30 mouse cellular contexts compared by ENCODE assay signal in genomic region chr1:65040806-65041205, GRCm38 (mm10). TPM values are rescaled to one million over a fixed set of nuclear protein-coding genes. Genes with fewer than 3 reads are reported as not detected.
DNase-seq lines count a peak whose midpoint lies in the region; ATAC-seq and TF ChIP-seq lines count a peak whose summit lies in the region.
"Had no signal": no experiment of that assay in that cellular context is flagged by ENCODE, and none has a peak within 500 bp of the region (broad histone marks: within the 10 kb centered on the region; RNA-seq: fewer than 3 reads in every experiment).

No protein-coding gene starts in this region.

- WGBS in hindbrain, embryonic 14.5 days, result 74% methylated on average over 6 of the region's 6 CpGs
- WGBS in hindbrain, embryonic 16.5 days, result 74% methylated on average over 6 of the region's 6 CpGs
- WGBS in midbrain, postnatal 0 days, result 82% methylated on average over 6 of the region's 6 CpGs

- H3K36me3 ChIP-seq in ES-Bruce4 (ENCODE audit: control insufficient read depth, insufficient read depth, low read length, poor library complexity, severe bottlenecking), result no peaks in the 10 kb centered on the region
- no peaks in the 10 kb centered on the region for H3K36me3 ChIP-seq in hindbrain, embryonic 14.5 days (replicated peaks; ENCODE audit: control insufficient read depth, insufficient read depth)
- H3K36me3 ChIP-seq in hindbrain, embryonic 16.5 days (ENCODE audit: control insufficient read depth, insufficient read depth, low read length), result no peaks in the 10 kb centered on the region
- H3K36me3 ChIP-seq in midbrain, postnatal 0 days (ENCODE audit: insufficient read depth, low read length), result no peaks in the 10 kb centered on the region
- H3K36me3 ChIP-seq: embryonic facial prominence, embryonic 10.5 days; G1E; limb, embryonic 15.5 days; liver, embryonic 15.5 days; midbrain, embryonic 10.5 days had no signal

- H3K4me3 ChIP-seq in ES-Bruce4 (ENCODE audit: low read depth, low read length), result no peak overlapping the region
- H3K4me3 ChIP-seq in hindbrain, embryonic 14.5 days (replicated peaks; ENCODE audit: low read length), result no peak overlapping the region
- H3K4me3 ChIP-seq in hindbrain, embryonic 16.5 days (ENCODE audit: low read length), result no peak overlapping the region
- H3K4me3 ChIP-seq in midbrain, postnatal 0 days (ENCODE audit: low read depth, low read length), result no peak overlapping the region
- H3K4me3 ChIP-seq: embryonic facial prominence, embryonic 10.5 days; heart, adult 2 months; limb, embryonic 15.5 days; liver, embryonic 15.5 days; midbrain, embryonic 10.5 days had no signal

- H3K27ac ChIP-seq in ES-Bruce4 (ENCODE audit: insufficient read depth, low read length), result 0 out of 2 replicates have a peak overlapping the region, but pooled peaks have one; percentile 1
- no peak overlapping the region for H3K27ac ChIP-seq in hindbrain, embryonic 14.5 days
- H3K27ac ChIP-seq in hindbrain, embryonic 16.5 days (ENCODE audit: low read depth, low read length), result no peak overlapping the region
- H3K27ac ChIP-seq in midbrain, postnatal 0 days (ENCODE audit: low read depth, low read length), result no peak overlapping the region
- H3K27ac ChIP-seq: embryonic facial prominence, embryonic 10.5 days; heart, adult 2 months; hindbrain, postnatal 0 days; limb, embryonic 15.5 days; liver, embryonic 15.5 days; midbrain, embryonic 10.5 days had no signal

- peak; percentile 91 for DNase-seq in ES-CJ7 (ENCODE audit: low read depth, low spot score)
- peak; percentile 93 for DNase-seq in adrenal gland, adult 2 months
- DNase-seq in ovary, postnatal 14 days (ENCODE audit: low spot score), result peak; percentile 45
- DNase-seq in hindbrain, embryonic 14.5 days (ENCODE audit: low spot score), result no peak
- no peak for DNase-seq in midbrain, postnatal 0 days (ENCODE audit: low spot score)
- DNase-seq: cerebellum, adult 8-10 months; gastrocnemius, postnatal 14 days; heart, adult 2 months; heart, postnatal 4 days; layer of hippocampus, postnatal 36 days; right cerebral cortex, postnatal 14 days; thymus, postnatal 25 days had no signal

- peak; percentile 83 for TF ChIP-seq EP300 in ES-Bruce4 (IDR thresholded peaks at IDR 0.05; ENCODE audit: insufficient read depth, low read depth, low read length)

- H3K9ac ChIP-seq in ES-Bruce4 (ENCODE audit: low read depth, poor library complexity, severe bottlenecking), result no peak overlapping the region
- H3K9ac ChIP-seq in hindbrain, embryonic 14.5 days, result no peak overlapping the region
- H3K9ac ChIP-seq in hindbrain, embryonic 16.5 days (ENCODE audit: low read depth, low read length), result no peak overlapping the region
- H3K9ac ChIP-seq in midbrain, postnatal 0 days (replicated peaks; ENCODE audit: low read length, poor library complexity, severe bottlenecking), result no peak overlapping the region
- H3K9ac ChIP-seq: limb, embryonic 15.5 days; liver, embryonic 15.5 days had no signal

- H3K9me3 ChIP-seq in ES-Bruce4 (replicated peaks; ENCODE audit: control insufficient read depth, insufficient read depth, low read length, poor library complexity, severe bottlenecking), result no peaks in the 10 kb centered on the region; the same call in 1 of the 2 replicates
- H3K9me3 ChIP-seq in hindbrain, embryonic 14.5 days (ENCODE audit: control insufficient read depth, low read length), result no peaks in the 10 kb centered on the region
- H3K9me3 ChIP-seq in hindbrain, embryonic 16.5 days (ENCODE audit: control insufficient read depth, low read length), result no peaks in the 10 kb centered on the region
- no peaks in the 10 kb centered on the region for H3K9me3 ChIP-seq in midbrain, postnatal 0 days (ENCODE audit: low read length)
- H3K9me3 ChIP-seq: embryonic facial prominence, embryonic 10.5 days; G1E; limb, embryonic 15.5 days; liver, embryonic 15.5 days; midbrain, embryonic 10.5 days had no signal

- no peaks in the 10 kb centered on the region for H3K27me3 ChIP-seq in ES-Bruce4 (ENCODE audit: control insufficient read depth, insufficient read depth, low read length, poor library complexity, severe bottlenecking)
- no peaks in the 10 kb centered on the region for H3K27me3 ChIP-seq in hindbrain, embryonic 14.5 days (ENCODE audit: control insufficient read depth, insufficient read depth, low read length)
- H3K27me3 ChIP-seq in hindbrain, embryonic 16.5 days (replicated peaks; ENCODE audit: control insufficient read depth, insufficient read depth, low read length), result no peaks in the 10 kb centered on the region
- H3K27me3 ChIP-seq in midbrain, postnatal 0 days (ENCODE audit: insufficient read depth, low read length), result no peaks in the 10 kb centered on the region
- H3K27me3 ChIP-seq: limb, embryonic 15.5 days; liver, embryonic 15.5 days had no signal

- ATAC-seq in hindbrain, embryonic 14.5 days (ENCODE audit: low FRiP score), result no peak
- no peak for ATAC-seq in hindbrain, embryonic 16.5 days
- ATAC-seq in midbrain, postnatal 0 days (ENCODE audit: low FRiP score), result no peak
- ATAC-seq: forebrain, embryonic 14.5 days; hindbrain, postnatal 0 days; intestine, postnatal 0 days had no signal

- peaks cover 2% of the 10 kb centered on the region for H3K4me1 ChIP-seq in ES-Bruce4 (ENCODE audit: control insufficient read depth, insufficient read depth, low read length)
- H3K4me1 ChIP-seq in hindbrain, embryonic 14.5 days (replicated peaks; ENCODE audit: control insufficient read depth, insufficient read depth, low read length), result no peaks in the 10 kb centered on the region
- no peaks in the 10 kb centered on the region for H3K4me1 ChIP-seq in hindbrain, embryonic 16.5 days (ENCODE audit: control insufficient read depth, insufficient read depth, low read depth, low read length)
- H3K4me1 ChIP-seq in midbrain, postnatal 0 days (ENCODE audit: insufficient read depth, low read length), result no peaks in the 10 kb centered on the region
- H3K4me1 ChIP-seq: limb, embryonic 15.5 days; liver, embryonic 15.5 days; midbrain, embryonic 10.5 days had no signal

- TF ChIP-seq POLR2A in ES-Bruce4 (IDR thresholded peaks at IDR 0.05; ENCODE audit: insufficient read depth, low read length), result no peak

- no peak overlapping the region for H3K4me2 ChIP-seq in hindbrain, embryonic 14.5 days (replicated peaks)
- no peak overlapping the region for H3K4me2 ChIP-seq in hindbrain, embryonic 16.5 days (ENCODE audit: low read length)
- H3K4me2 ChIP-seq in midbrain, postnatal 0 days (ENCODE audit: low read depth, low read length, poor library complexity, severe bottlenecking), result no peak overlapping the region
- H3K4me2 ChIP-seq: limb, embryonic 15.5 days; liver, embryonic 15.5 days had no signal

- TF ChIP-seq CTCF in ES-Bruce4 (IDR thresholded peaks at IDR 0.05; ENCODE audit: low read depth, low read length), result no peak
- TF ChIP-seq CTCF in midbrain, postnatal 0 days (IDR thresholded peaks at IDR 0.05), result no peak

RNA-seq across cellular contexts. Expression of gene Akr1cl, which starts 8.2 kb away (rescaled TPM):
- polyA plus RNA-seq in ES-Bruce4 (2011; ENCODE audit: insufficient read depth, insufficient read length, low read depth, missing spikeins), result not detected in 2 replicates
- total RNA-seq in adrenal gland, adult 2 months (2021), result 100 to 1,000 TPM; 844 to 986 TPM
- polyA plus RNA-seq in adrenal gland, adult 2 months (2012; rRNA removed), result 169 and 242 TPM in 2 replicates
- polyA plus RNA-seq in hindbrain, embryonic 14.5 days (2014; fragmentation: Nextera tagmentation; extraction: Ambion mirVana), result not detected in 2 replicates
- not detected in 2 replicates for polyA plus RNA-seq in hindbrain, embryonic 16.5 days (2015; fragmentation: Nextera tagmentation; extraction: Ambion mirVana)
- not detected in 2 replicates for total RNA-seq in midbrain, postnatal 0 days (2014; rRNA removed)
- not detected in 2 replicates for polyA plus RNA-seq in midbrain, postnatal 0 days (2015; fragmentation: Nextera tagmentation; extraction: Ambion mirVana)
- total RNA-seq: common myeloid progenitor, adult 5-6 weeks; gastrocnemius, postnatal 14 days; heart, adult 2 months; hindbrain, postnatal 0 days; layer of hippocampus, postnatal 36 days; left cerebral cortex, postnatal 36 days had no signal
- polyA plus RNA-seq: forebrain, embryonic 14.5 days; G1E; neural tube, embryonic 11.5 days had no signal

RNA-seq across cellular contexts. Expression of gene Cryge, which starts 10.1 kb away (rescaled TPM):
- polyA plus RNA-seq in ES-Bruce4 (2011; ENCODE audit: insufficient read depth, insufficient read length, low read depth, missing spikeins), result not detected in 2 replicates
- not detected for total RNA-seq in adrenal gland, adult 2 months (2021)
- 0.65 TPM in 1 of 2 replicates, not detected in the other for polyA plus RNA-seq in adrenal gland, adult 2 months (2012; rRNA removed)
- polyA plus RNA-seq in hindbrain, embryonic 14.5 days (2014; fragmentation: Nextera tagmentation; extraction: Ambion mirVana), result not detected in 2 replicates
- not detected in 2 replicates for polyA plus RNA-seq in hindbrain, embryonic 16.5 days (2015; fragmentation: Nextera tagmentation; extraction: Ambion mirVana)
- total RNA-seq in midbrain, postnatal 0 days (2014; rRNA removed), result not detected in 2 replicates
- polyA plus RNA-seq in midbrain, postnatal 0 days (2015; fragmentation: Nextera tagmentation; extraction: Ambion mirVana), result not detected in 2 replicates
- total RNA-seq: common myeloid progenitor, adult 5-6 weeks; gastrocnemius, postnatal 14 days; heart, adult 2 months; heart, postnatal 4 days; hindbrain, postnatal 0 days; layer of hippocampus, postnatal 36 days; left cerebral cortex, postnatal 36 days had no signal
- polyA plus RNA-seq: forebrain, embryonic 14.5 days; G1E; heart, adult 2 months; heart, embryonic 14.5 days; hindbrain, postnatal 0 days; intestine, postnatal 0 days; kidney, embryonic 16.5 days; limb, embryonic 15.5 days; liver, embryonic 15.5 days; neural tube, embryonic 11.5 days; spleen, adult 2 months; stomach, embryonic 16.5 days had no signal

RNA-seq across cellular contexts. Expression of gene Crygd, which starts 22.4 kb away (rescaled TPM):
- not detected in 2 replicates for polyA plus RNA-seq in ES-Bruce4 (2011; ENCODE audit: insufficient read depth, insufficient read length, low read depth, missing spikeins)
- total RNA-seq in adrenal gland, adult 2 months (2021), result not detected
- polyA plus RNA-seq in adrenal gland, adult 2 months (2012; rRNA removed), result 1.3 TPM in 1 of 2 replicates, not detected in the other
- not detected in 2 replicates for polyA plus RNA-seq in hindbrain, embryonic 14.5 days (2014; fragmentation: Nextera tagmentation; extraction: Ambion mirVana)
- polyA plus RNA-seq in hindbrain, embryonic 16.5 days (2015; fragmentation: Nextera tagmentation; extraction: Ambion mirVana), result not detected in 2 replicates
- not detected in 2 replicates for total RNA-seq in midbrain, postnatal 0 days (2014; rRNA removed)
- not detected in 2 replicates for polyA plus RNA-seq in midbrain, postnatal 0 days (2015; fragmentation: Nextera tagmentation; extraction: Ambion mirVana)
- total RNA-seq: adrenal gland, postnatal 4 days; common myeloid progenitor, adult 5-6 weeks; gastrocnemius, postnatal 14 days; heart, adult 2 months; heart, postnatal 4 days; hindbrain, postnatal 0 days; layer of hippocampus, postnatal 36 days; left cerebral cortex, postnatal 36 days had no signal
- polyA plus RNA-seq: embryonic facial prominence, embryonic 10.5 days; forebrain, embryonic 14.5 days; G1E; heart, adult 2 months; heart, embryonic 14.5 days; hindbrain, postnatal 0 days; intestine, postnatal 0 days; kidney, embryonic 16.5 days; limb, embryonic 15.5 days; liver, embryonic 15.5 days; midbrain, embryonic 10.5 days; neural tube, embryonic 11.5 days; spleen, adult 2 months; stomach, embryonic 16.5 days had no signal

RNA-seq across cellular contexts. Expression of gene Crygc, which starts 32.7 kb away (rescaled TPM):
- not detected in 2 replicates for polyA plus RNA-seq in ES-Bruce4 (2011; ENCODE audit: insufficient read depth, insufficient read length, low read depth, missing spikeins)
- total RNA-seq in adrenal gland, adult 2 months (2021), result not detected
- not detected in 2 replicates for polyA plus RNA-seq in adrenal gland, adult 2 months (2012; rRNA removed)
- not detected in 2 replicates for polyA plus RNA-seq in hindbrain, embryonic 14.5 days (2014; fragmentation: Nextera tagmentation; extraction: Ambion mirVana)
- not detected in 2 replicates for polyA plus RNA-seq in hindbrain, embryonic 16.5 days (2015; fragmentation: Nextera tagmentation; extraction: Ambion mirVana)
- total RNA-seq in midbrain, postnatal 0 days (2014; rRNA removed), result not detected in 2 replicates
- not detected in 2 replicates for polyA plus RNA-seq in midbrain, postnatal 0 days (2015; fragmentation: Nextera tagmentation; extraction: Ambion mirVana)
- total RNA-seq: adrenal gland, postnatal 4 days; common myeloid progenitor, adult 5-6 weeks; G1E; gastrocnemius, postnatal 14 days; heart, adult 2 months; heart, postnatal 4 days; hindbrain, postnatal 0 days; layer of hippocampus, postnatal 36 days; left cerebral cortex, postnatal 36 days had no signal
- polyA plus RNA-seq: embryonic facial prominence, embryonic 10.5 days; forebrain, embryonic 14.5 days; G1E; heart, adult 2 months; heart, embryonic 14.5 days; hindbrain, postnatal 0 days; intestine, postnatal 0 days; kidney, embryonic 16.5 days; limb, embryonic 15.5 days; liver, embryonic 15.5 days; midbrain, embryonic 10.5 days; neural tube, embryonic 11.5 days; spleen, adult 2 months; stomach, embryonic 16.5 days had no signal

RNA-seq across cellular contexts. Expression of gene Crygb, which starts 41.3 kb away (rescaled TPM):
- not detected in 2 replicates for polyA plus RNA-seq in ES-Bruce4 (2011; ENCODE audit: insufficient read depth, insufficient read length, low read depth, missing spikeins)
- not detected for total RNA-seq in adrenal gland, adult 2 months (2021)
- polyA plus RNA-seq in adrenal gland, adult 2 months (2012; rRNA removed), result not detected in 2 replicates
- 0.99 TPM in 1 of 2 replicates, not detected in the other for polyA plus RNA-seq in hindbrain, embryonic 14.5 days (2014; fragmentation: Nextera tagmentation; extraction: Ambion mirVana)
- polyA plus RNA-seq in hindbrain, embryonic 16.5 days (2015; fragmentation: Nextera tagmentation; extraction: Ambion mirVana), result 0.26 and 0.41 TPM in 2 replicates
- not detected in 2 replicates for total RNA-seq in midbrain, postnatal 0 days (2014; rRNA removed)
- polyA plus RNA-seq in midbrain, postnatal 0 days (2015; fragmentation: Nextera tagmentation; extraction: Ambion mirVana), result 0.38 and 0.43 TPM in 2 replicates
- total RNA-seq: adrenal gland, postnatal 4 days; common myeloid progenitor, adult 5-6 weeks; G1E; gastrocnemius, postnatal 14 days; heart, adult 2 months; heart, postnatal 4 days; hindbrain, postnatal 0 days; layer of hippocampus, postnatal 36 days; left cerebral cortex, postnatal 36 days had no signal
- polyA plus RNA-seq: embryonic facial prominence, embryonic 10.5 days; forebrain, embryonic 14.5 days; G1E; heart, adult 2 months; intestine, postnatal 0 days; kidney, embryonic 16.5 days; limb, embryonic 15.5 days; liver, embryonic 15.5 days; midbrain, embryonic 10.5 days; neural tube, embryonic 11.5 days; spleen, adult 2 months; stomach, embryonic 16.5 days had no signal

Comparison
In these comparisons a context has a peak if more than half of its experiments do, and no peak if none do; other contexts are left out.
1. DNase-seq: peak in ES-CJ7 (single experiment), adrenal gland, adult 2 months (single experiment) and ovary, postnatal 14 days (single experiment); none in hindbrain, embryonic 14.5 days (single experiment) and midbrain, postnatal 0 days (single experiment).
2. RNA of gene Akr1cl, which starts 8.2 kb away (polyA plus RNA-seq): 169 to 242 TPM in adrenal gland, adult 2 months; not detected in ES-Bruce4, not detected in midbrain, postnatal 0 days, not detected in hindbrain, embryonic 16.5 days and not detected in hindbrain, embryonic 14.5 days; every median in the first group is over 100 times any median in the second.